Mouse (Mus musculus): ENCODE data around the gene Npl. TPM values are rescaled to one million over a fixed set of nuclear protein-coding genes. Genes with fewer than 3 reads are reported as not detected.

The Npl gene
- 1.5 and 2.5 TPM in 2 replicates for polyA plus RNA-seq (2012; rRNA removed; ENCODE audit: low replicate concordance)

GRCm38 (mm10) chr1:153549536-153550199, at the start of gene Npl:
Gene Npl (minus strand): TSS chr1:153550045.

GRCm38 (mm10) chr1:153487500-153487879, 62.4 kb downstream of the Npl start, which contains the start of gene Dhx9:
Gene Dhx9 (minus strand): TSS chr1:153487660.

Other genes with a start within 250 kb of the Npl start
- gene Lamc1, start 217.3 kb downstream of the Npl start, polyA plus RNA-seq (2012; rRNA removed; ENCODE audit: low replicate concordance): 164 and 180 TPM in 2 replicates
- gene Shcbp1l, start 124.9 kb downstream of the Npl start, polyA plus RNA-seq (2012; rRNA removed; ENCODE audit: low replicate concordance): 0.13 and 0.16 TPM in 2 replicates
- 6.2 and 15.1 TPM in 2 replicates for gene Dhx9, start 62.4 kb downstream of the Npl start, polyA plus RNA-seq (2012; rRNA removed; ENCODE audit: low replicate concordance)
- gene Rgs8, start 103.0 kb upstream of the Npl start, polyA plus RNA-seq (2012; rRNA removed; ENCODE audit: low replicate concordance): 0.01 and 0.07 TPM in 2 replicates
- 4.4 and 4.7 TPM in 2 replicates for gene Rgs16, start 190.3 kb upstream of the Npl start, polyA plus RNA-seq (2012; rRNA removed; ENCODE audit: low replicate concordance)
- gene Rnasel, start 199.4 kb upstream of the Npl start, polyA plus RNA-seq (2012; rRNA removed; ENCODE audit: low replicate concordance): 4.5 and 10.0 TPM in 2 replicates